Mouse (Mus musculus): ENCODE data around the gene Cabp4. TPM values are rescaled to one million over a fixed set of nuclear protein-coding genes. Genes with fewer than 3 reads are reported as not detected.

The Cabp4 gene
- polyA plus RNA-seq, 1 experiment from 2014 or later = 0.31 TPM

DNA sequence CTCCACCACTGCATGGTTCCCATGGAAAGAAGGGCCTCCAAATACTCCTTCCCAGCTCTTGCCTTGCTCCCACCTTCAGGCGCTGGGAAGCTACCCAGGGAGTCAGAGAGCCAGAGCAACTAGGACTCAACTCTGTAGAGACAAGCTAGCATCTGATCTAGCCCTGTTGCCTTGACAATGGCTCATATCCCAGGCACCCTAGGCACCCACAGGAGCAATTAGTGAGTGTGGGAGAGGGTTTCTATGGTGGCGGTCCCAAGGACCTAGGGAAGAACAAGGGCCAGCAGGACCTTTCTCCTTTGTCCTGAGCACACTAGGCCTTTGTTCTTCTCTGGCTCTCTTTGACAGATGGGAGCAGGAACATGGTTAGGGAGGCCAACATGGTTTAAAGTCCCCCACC, 39.9 kb upstream of the Cabp4 start:
- no peak for ATAC-seq (ENCODE audit: low read depth)
- no peak overlapping the region for H3K27ac ChIP-seq (ENCODE audit: low read depth, low read length)
- no peaks in the 10 kb centered on the region for H3K36me3 ChIP-seq (ENCODE audit: control insufficient read depth, insufficient read depth, low read length)
- no peak overlapping the region for H3K4me2 ChIP-seq (ENCODE audit: low read depth, low read length)
- no peaks in the 10 kb centered on the region for H3K27me3 ChIP-seq (ENCODE audit: control insufficient read depth, insufficient read depth, low read length)
- H3K9me3 ChIP-seq (ENCODE audit: control insufficient read depth, low read length) = no peaks in the 10 kb centered on the region
- 65% methylated on average over 2 of the region's 2 CpGs for WGBS
- no peak overlapping the region for H3K9ac ChIP-seq (replicated peaks; ENCODE audit: low read depth, low read length)
- H3K4me1 ChIP-seq (ENCODE audit: control insufficient read depth, insufficient read depth, low read length) = no peaks in the 10 kb centered on the region
- no peak overlapping the region for H3K4me3 ChIP-seq (ENCODE audit: low read depth, low read length)

DNA sequence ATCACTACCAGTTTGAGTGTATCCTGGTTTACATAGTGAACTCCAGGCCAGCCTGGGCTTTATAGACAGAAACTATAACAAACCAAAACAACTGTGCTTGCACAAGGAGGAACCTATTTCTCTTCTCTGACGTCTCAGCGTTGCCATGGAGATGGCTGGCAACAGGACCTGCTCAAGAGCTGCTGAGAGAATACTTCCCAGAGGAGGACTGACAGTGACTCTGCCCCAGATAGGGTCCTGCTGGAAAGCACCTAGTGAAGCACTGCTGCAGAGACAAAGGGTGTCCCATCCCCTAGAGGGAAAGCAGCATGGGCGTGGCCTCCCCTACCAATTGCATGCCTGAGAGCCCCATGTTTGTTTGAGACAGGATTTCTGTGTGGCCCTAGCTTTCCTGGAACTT, 38.1 kb upstream of the Cabp4 start:
- H3K27ac ChIP-seq (ENCODE audit: low read depth, low read length) = no peak overlapping the region
- no peaks in the 10 kb centered on the region for H3K36me3 ChIP-seq (ENCODE audit: control insufficient read depth, insufficient read depth, low read length)
- H3K4me2 ChIP-seq (ENCODE audit: low read depth, low read length) = no peak overlapping the region
- WGBS = 40% methylated on average over 3 of the region's 3 CpGs
- H3K4me1 ChIP-seq (ENCODE audit: control insufficient read depth, insufficient read depth, low read length) = no peaks in the 10 kb centered on the region
- ATAC-seq (ENCODE audit: low read depth) = no peak
- H3K27me3 ChIP-seq (ENCODE audit: control insufficient read depth, insufficient read depth, low read length) = no peaks in the 10 kb centered on the region
- H3K9ac ChIP-seq (replicated peaks; ENCODE audit: low read depth, low read length) = no peak overlapping the region
- no peak overlapping the region for H3K4me3 ChIP-seq (ENCODE audit: low read depth, low read length)
- no peaks in the 10 kb centered on the region for H3K9me3 ChIP-seq (ENCODE audit: control insufficient read depth, low read length)

DNA sequence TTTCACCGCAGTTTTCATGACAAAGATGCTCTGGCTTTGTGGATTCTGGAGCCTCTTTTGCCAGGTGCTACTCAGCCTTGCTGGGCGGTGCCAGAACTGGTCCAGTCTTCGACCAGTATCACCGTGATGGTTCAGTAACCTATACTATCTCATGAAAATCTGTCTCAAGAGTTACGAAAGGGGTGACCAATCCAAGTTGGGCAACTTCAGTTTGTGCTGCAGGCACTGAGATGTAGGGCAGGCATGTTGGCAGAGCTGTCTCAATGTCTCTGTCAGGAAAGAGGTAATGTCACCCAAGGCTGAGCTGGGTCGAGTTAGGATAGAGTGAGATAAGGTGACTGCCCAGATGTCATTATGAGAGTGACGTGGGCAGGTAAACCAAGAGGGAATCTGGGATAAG, 36.6 kb upstream of the Cabp4 start:
- no peak for ATAC-seq (ENCODE audit: low read depth)
- Histone ChIP-seq H3K4me3 (ENCODE audit: low read depth, low read length) (no peak overlapping the region), H3K9me3 (ENCODE audit: control insufficient read depth, low read length) (no peaks in the 10 kb centered on the region), H3K36me3 (ENCODE audit: control insufficient read depth, insufficient read depth, low read length) (no peaks in the 10 kb centered on the region), H3K27me3 (ENCODE audit: control insufficient read depth, insufficient read depth, low read length) (no peaks in the 10 kb centered on the region), H3K4me2 (ENCODE audit: low read depth, low read length) (no peak overlapping the region), H3K4me1 (ENCODE audit: control insufficient read depth, insufficient read depth, low read length) (0 out of 2 replicates have a peak, but pooled peaks cover 4% of the 10 kb centered on the region), H3K27ac (ENCODE audit: low read depth, low read length) (no peak overlapping the region), H3K9ac (replicated peaks; ENCODE audit: low read depth, low read length) (no peak overlapping the region)
- 90% methylated on average over 7 of the region's 7 CpGs for WGBS

DNA sequence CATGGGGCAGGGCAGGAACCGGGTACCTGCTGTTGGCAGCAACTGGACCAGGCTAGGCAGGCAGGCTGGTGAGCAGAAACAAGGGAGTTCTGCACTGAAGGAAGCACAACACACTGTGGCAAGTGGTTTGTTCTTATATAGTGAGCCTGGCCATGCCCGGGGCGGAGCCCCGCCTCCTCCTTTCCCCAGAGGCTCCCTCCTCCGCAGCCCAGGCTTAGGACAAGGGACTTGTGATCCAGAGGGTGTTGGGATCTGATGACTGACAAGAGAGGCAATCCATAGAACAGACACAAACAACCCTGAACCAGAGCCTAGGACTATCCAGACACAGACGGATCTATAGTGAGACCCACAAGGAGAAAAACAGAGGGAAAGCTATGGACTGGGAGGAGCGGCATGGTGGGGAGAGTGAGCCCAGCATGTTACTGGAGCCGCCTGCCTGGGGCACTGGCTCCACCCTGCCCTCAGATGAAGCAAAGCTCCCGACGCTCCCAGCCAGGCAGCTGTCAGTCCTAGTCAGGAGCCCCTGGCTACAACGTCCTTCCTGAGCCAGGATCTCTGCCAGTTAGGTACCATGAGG, 31.6 kb upstream of the Cabp4 start, which contains the start of gene Carns1:
Carns1 (minus strand) TSS at position 112 of the 580 bp plus-strand sequence.
- Histone ChIP-seq H3K27ac (ENCODE audit: low read depth, low read length) (no peak within 1 kb of the TSS), H3K9ac (replicated peaks; ENCODE audit: low read depth, low read length) (peak within 1 kb of the TSS; percentile 16), H3K4me2 (ENCODE audit: low read depth, low read length) (peak within 1 kb of the TSS; percentile 27), H3K4me1 (ENCODE audit: control insufficient read depth, insufficient read depth, low read length) (0 out of 2 replicates have a peak, but pooled peaks cover 4% of the 10 kb centered on the region), H3K4me3 (ENCODE audit: low read depth, low read length) (no peak within 1 kb of the TSS), H3K27me3 (ENCODE audit: control insufficient read depth, insufficient read depth, low read length) (no peaks in the 10 kb centered on the region), H3K9me3 (ENCODE audit: control insufficient read depth, low read length) (no peaks in the 10 kb centered on the region), H3K36me3 (ENCODE audit: control insufficient read depth, insufficient read depth, low read length) (no peaks in the 10 kb centered on the region)
- ATAC-seq (ENCODE audit: low read depth) = peak; percentile 35; the same call in 1 of the 2 replicates
- 2% methylated on average over 11 of the region's 11 CpGs for WGBS

DNA sequence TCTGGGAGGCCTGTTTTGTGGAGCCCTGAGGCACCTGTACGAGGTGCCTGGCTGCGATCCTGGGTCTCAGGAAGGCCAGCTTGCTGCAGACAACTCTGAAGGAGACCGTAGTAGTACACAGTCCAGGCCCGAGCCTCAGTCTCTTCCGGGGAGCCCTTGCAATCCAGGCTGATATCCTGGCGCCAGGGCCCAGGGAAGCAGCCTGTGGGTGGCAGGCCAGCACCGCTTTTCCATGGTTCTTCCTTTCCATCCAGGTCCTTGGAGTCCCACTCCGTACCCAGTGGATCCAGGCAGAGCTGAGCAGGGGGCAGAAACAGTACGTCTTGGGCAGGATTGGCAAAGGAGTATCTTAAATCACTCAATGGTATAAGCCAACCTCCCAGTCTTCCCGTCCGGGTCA, 29.1 kb upstream of the Cabp4 start:
- H3K4me3 ChIP-seq (ENCODE audit: low read depth, low read length) = no peak overlapping the region
- no peaks in the 10 kb centered on the region for H3K27me3 ChIP-seq (ENCODE audit: control insufficient read depth, insufficient read depth, low read length)
- peaks cover 10% of the 10 kb centered on the region; the same call in 1 of the 2 replicates for H3K4me1 ChIP-seq (ENCODE audit: control insufficient read depth, insufficient read depth, low read length)
- no peak overlapping the region for H3K27ac ChIP-seq (ENCODE audit: low read depth, low read length)
- H3K4me2 ChIP-seq (ENCODE audit: low read depth, low read length) = no peak overlapping the region
- H3K36me3 ChIP-seq (ENCODE audit: control insufficient read depth, insufficient read depth, low read length) = no peaks in the 10 kb centered on the region
- no peak overlapping the region for H3K9ac ChIP-seq (replicated peaks; ENCODE audit: low read depth, low read length)
- WGBS = 56% methylated on average over 11 of the region's 11 CpGs
- no peak for ATAC-seq (ENCODE audit: low read depth)
- no peaks in the 10 kb centered on the region for H3K9me3 ChIP-seq (ENCODE audit: control insufficient read depth, low read length)

DNA sequence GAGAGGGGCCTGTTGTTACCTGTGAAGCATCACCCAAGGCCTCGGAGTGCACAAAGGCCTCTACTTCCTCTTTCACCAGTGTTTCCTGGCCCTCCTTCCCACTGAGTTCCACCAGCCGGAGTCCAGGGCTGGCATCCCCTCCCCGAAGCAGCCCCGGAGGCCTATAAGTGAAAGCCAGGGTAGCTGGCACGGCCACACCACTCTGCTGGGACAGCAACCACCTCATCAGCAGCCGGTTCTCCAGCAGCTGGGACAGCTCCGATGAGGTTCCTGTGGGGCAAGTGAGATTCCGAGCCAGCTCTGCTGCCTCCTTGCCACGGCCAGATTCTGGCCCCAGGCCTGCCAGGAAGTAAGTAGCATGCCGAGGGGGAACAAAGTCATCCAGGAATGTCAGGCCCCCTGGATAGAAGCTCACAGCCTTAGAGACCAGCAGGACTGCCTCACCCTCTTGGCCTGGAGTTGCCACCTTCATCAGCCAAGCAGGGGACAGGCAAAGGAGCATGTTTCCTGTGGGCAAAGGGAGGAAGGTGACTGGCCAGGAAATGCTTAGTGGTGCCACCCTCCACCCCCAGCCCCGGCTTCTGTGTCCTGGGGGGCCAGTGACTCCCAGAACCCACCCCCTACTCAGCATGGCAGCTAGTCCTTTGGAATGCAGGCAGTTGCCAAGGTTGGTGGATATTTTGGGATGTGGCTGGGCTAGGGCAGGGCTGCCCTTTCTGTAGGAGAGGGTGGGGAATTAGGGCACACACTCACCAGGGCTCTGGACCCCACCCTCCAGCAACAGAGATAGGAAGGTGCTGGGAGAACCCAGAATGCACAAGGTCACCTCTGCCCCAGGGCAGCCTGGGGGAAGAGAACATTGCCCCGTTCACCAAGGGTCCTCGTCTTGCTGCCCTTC, 27.8 kb upstream of the Cabp4 start:
- no peak for ATAC-seq (ENCODE audit: low read depth)
- no peaks in the 10 kb centered on the region for H3K27me3 ChIP-seq (ENCODE audit: control insufficient read depth, insufficient read depth, low read length)
- 76% methylated on average over 13 of the region's 13 CpGs for WGBS
- no peaks in the 10 kb centered on the region for H3K36me3 ChIP-seq (ENCODE audit: control insufficient read depth, insufficient read depth, low read length)
- H3K9ac ChIP-seq (replicated peaks; ENCODE audit: low read depth, low read length) = no peak overlapping the region
- no peaks in the 10 kb centered on the region for H3K9me3 ChIP-seq (ENCODE audit: control insufficient read depth, low read length)
- H3K4me1 ChIP-seq (ENCODE audit: control insufficient read depth, insufficient read depth, low read length) = peaks cover 10% of the 10 kb centered on the region; the same call in 1 of the 2 replicates
- no peak overlapping the region for H3K4me3 ChIP-seq (ENCODE audit: low read depth, low read length)
- no peak overlapping the region for H3K27ac ChIP-seq (ENCODE audit: low read depth, low read length)
- H3K4me2 ChIP-seq (ENCODE audit: low read depth, low read length) = no peak overlapping the region

DNA sequence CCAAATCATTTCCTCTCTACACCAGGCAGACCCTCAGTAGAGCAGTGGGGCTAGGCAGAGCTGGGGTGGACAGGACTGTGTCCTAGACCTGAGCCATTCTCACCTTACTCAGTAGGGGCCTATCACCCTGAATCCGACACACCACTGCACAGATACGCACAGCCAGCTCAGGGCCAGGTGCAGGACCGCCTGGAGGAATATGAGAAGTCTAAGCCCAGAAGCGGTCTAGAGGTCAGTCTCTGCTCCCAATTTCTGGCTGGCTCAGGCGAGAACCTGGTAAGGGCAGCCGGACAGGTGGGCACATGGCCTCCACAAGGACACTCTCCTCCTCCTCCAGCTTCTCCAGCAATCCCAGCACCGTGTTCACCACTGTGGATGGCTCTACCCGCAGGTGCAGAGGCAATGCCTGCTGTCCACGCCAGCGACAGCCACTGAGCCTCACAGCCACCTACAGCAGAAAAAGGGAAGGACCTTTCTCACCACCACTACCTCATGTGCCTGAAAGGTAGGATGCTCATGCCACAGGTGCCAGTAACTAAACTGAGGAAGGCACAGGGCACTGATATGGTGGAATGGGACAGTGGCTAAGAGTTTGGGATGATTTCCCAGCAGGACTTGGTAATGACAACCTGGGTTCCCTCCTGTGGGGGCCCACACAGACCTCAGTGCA, 27.0 kb upstream of the Cabp4 start:
- Histone ChIP-seq H3K9me3 (ENCODE audit: control insufficient read depth, low read length) (no peaks in the 10 kb centered on the region), H3K4me2 (ENCODE audit: low read depth, low read length) (no peak overlapping the region), H3K4me1 (ENCODE audit: control insufficient read depth, insufficient read depth, low read length) (peaks cover 10% of the 10 kb centered on the region; the same call in 1 of the 2 replicates), H3K27ac (ENCODE audit: low read depth, low read length) (no peak overlapping the region), H3K36me3 (ENCODE audit: control insufficient read depth, insufficient read depth, low read length) (no peaks in the 10 kb centered on the region), H3K9ac (replicated peaks; ENCODE audit: low read depth, low read length) (no peak overlapping the region), H3K27me3 (ENCODE audit: control insufficient read depth, insufficient read depth, low read length) (no peaks in the 10 kb centered on the region), H3K4me3 (ENCODE audit: low read depth, low read length) (no peak overlapping the region)
- 94% methylated on average over 10 of the region's 10 CpGs for WGBS
- no peak for ATAC-seq (ENCODE audit: low read depth)

DNA sequence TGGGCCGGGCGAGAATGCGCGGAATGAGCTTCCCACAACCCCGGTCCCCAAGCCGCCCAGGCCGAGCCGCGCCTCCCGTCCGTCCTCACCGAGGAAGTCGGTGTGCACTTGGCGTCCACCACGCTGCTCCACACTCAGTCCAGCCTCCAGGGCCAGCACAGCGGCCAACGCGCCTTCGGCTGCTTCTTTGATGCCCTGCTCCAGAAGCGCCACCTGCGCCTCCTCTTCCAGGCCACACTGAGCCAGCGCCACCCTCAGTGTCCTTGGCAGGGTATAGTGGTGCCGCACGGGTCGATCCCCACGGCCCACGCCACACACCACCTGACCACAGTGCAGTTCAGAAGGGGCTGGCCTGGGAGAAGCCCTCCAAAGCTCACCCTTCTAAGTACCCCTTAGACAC, 26.0 kb upstream of the Cabp4 start:
- peak; percentile 48 for ATAC-seq (ENCODE audit: low read depth)
- Histone ChIP-seq H3K9ac (replicated peaks; ENCODE audit: low read depth, low read length) (peak overlapping the region; percentile 76), H3K9me3 (ENCODE audit: control insufficient read depth, low read length) (no peaks in the 10 kb centered on the region), H3K36me3 (ENCODE audit: control insufficient read depth, insufficient read depth, low read length) (no peaks in the 10 kb centered on the region), H3K27me3 (ENCODE audit: control insufficient read depth, insufficient read depth, low read length) (no peaks in the 10 kb centered on the region), H3K4me2 (ENCODE audit: low read depth, low read length) (peak overlapping the region; percentile 82), H3K4me1 (ENCODE audit: control insufficient read depth, insufficient read depth, low read length) (peaks cover 6% of the 10 kb centered on the region; the same call in 1 of the 2 replicates), H3K4me3 (ENCODE audit: low read depth, low read length) (peak overlapping the region; percentile 39), H3K27ac (ENCODE audit: low read depth, low read length) (peak overlapping the region; percentile 93)
- WGBS = 5% methylated on average over 27 of the region's 27 CpGs

Measured in neural tube, embryonic 14.5 days (tissue).